Mouse (Mus musculus): ENCODE data around the gene Cys1. TPM values are rescaled to one million over a fixed set of nuclear protein-coding genes. Genes with fewer than 3 reads are reported as not detected.
"Not testable (repeated sequence)": the region's sequence is repeated elsewhere in the genome, so short reads cannot be mapped to it uniquely, and the experiment has no call there.

Gene Cys1
- total and polyA plus RNA-seq, 3 experiments, result not detected

DNA sequence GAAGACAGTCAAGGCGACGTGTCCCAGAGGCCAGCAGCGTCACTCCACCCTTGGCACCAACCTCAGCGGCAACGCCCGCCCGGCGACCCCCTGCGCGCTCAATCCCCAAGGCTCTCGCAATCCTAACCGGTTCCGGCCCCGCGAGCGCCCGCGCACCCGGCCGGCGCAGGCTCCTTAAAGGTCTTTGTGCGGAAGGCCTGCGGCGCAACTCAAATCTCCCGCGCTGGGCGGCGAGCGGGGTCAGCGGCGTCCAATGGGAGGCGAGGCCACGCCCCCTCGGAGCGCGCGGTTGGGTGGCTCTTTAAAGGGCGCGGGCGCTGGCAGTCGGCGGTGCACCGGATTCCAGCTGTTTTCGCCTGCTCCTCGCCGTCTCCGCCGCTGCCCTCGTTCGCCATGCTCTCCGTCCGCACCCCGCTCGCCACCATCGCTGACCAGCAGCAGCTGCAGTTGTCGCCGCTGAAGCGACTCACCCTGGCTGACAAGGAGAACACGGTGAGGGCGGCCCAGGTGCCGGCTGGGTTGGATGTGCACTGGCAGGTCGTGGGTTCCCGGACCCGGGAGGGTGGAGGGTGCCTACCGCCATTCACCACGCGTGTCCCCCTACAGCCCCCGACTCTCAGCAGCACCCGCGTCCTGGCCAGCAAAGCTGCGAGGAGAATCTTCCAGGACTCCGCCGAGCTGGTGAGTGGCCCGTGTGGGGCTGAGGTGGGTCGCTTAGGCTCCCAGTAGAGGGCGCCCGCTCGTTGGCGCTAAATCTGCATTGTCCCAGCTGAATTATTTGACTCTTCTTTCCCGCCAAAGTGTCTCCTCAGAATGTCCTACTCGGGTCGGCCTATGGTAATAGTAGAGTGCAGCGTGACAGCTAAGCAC lies 26.6 kb upstream of the Cys1 start, which contains the start of gene Rrm2:
TSS of gene Rrm2 (plus strand) at position 288 of the 870 bp plus-strand sequence.
- DNase-seq (ENCODE audit: low spot score), result peak; percentile 98
- no peak for TF ChIP-seq TAL1 (conservative IDR thresholded peaks at IDR 0.05; ENCODE audit: low read depth, low read length)
- TF ChIP-seq CTCF (IDR thresholded peaks at IDR 0.05; ENCODE audit: low read depth, low read length), result peak; percentile 80
- Histone ChIP-seq H3K27me3 (ENCODE audit: insufficient read depth, low read length) (no peaks in the 10 kb centered on the region), H3K36me3 (replicated peaks) (peaks cover 58% of the 10 kb centered on the region), H3K9me3 (replicated peaks) (no peaks in the 10 kb centered on the region), H3K4me1 (ENCODE audit: insufficient read depth, low read depth, low read length) (peaks cover 65% of the 10 kb centered on the region), H3K4me3 (ENCODE audit: low read depth, low read length) (peak within 1 kb of the TSS; percentile 91)
- ATAC-seq (ENCODE audit: extremely low read depth, insufficient number of reproducible peaks, low FRiP score, poor library complexity, severe bottlenecking), result peak; percentile 29

DNA sequence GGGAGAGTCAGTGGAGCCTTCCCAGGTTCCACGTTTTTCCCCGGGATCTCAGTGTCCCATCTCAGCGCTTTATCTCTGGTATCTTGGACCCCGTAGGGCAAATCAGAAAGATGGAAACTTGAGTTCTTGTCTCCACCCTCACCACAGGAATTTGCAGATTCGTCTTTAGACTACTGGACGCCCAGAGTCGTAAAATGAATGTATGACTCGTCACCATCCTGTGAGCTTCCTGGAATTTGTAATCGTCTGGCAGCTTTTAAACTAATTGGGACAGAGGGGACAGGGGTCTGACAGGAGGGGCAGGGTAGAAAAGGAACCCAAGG lies 25.8 kb upstream of the Cys1 start:
- Histone ChIP-seq H3K4me3 (ENCODE audit: low read depth, low read length) (peak overlapping the region; percentile 91), H3K27me3 (ENCODE audit: insufficient read depth, low read length) (no peaks in the 10 kb centered on the region), H3K9me3 (replicated peaks) (no peaks in the 10 kb centered on the region), H3K4me1 (ENCODE audit: insufficient read depth, low read depth, low read length) (peaks cover 65% of the 10 kb centered on the region), H3K36me3 (replicated peaks) (peaks cover 58% of the 10 kb centered on the region)
- TF ChIP-seq POLR2AphosphoS5 (IDR thresholded peaks at IDR 0.05; ENCODE audit: insufficient replicate concordance, low read depth, low read length), result 0 out of 2 replicates have a peak, but pooled peaks have one; percentile 14
- TF ChIP-seq CTCF (IDR thresholded peaks at IDR 0.05; ENCODE audit: low read depth, low read length), result no peak
- no peak for TF ChIP-seq GATA1 (IDR thresholded peaks at IDR 0.05; ENCODE audit: borderline replicate concordance, low read length)
- DNase-seq (ENCODE audit: low spot score) (peak; percentile 53), ATAC-seq (ENCODE audit: extremely low read depth, insufficient number of reproducible peaks, low FRiP score, poor library complexity, severe bottlenecking) (no peak)

DNA sequence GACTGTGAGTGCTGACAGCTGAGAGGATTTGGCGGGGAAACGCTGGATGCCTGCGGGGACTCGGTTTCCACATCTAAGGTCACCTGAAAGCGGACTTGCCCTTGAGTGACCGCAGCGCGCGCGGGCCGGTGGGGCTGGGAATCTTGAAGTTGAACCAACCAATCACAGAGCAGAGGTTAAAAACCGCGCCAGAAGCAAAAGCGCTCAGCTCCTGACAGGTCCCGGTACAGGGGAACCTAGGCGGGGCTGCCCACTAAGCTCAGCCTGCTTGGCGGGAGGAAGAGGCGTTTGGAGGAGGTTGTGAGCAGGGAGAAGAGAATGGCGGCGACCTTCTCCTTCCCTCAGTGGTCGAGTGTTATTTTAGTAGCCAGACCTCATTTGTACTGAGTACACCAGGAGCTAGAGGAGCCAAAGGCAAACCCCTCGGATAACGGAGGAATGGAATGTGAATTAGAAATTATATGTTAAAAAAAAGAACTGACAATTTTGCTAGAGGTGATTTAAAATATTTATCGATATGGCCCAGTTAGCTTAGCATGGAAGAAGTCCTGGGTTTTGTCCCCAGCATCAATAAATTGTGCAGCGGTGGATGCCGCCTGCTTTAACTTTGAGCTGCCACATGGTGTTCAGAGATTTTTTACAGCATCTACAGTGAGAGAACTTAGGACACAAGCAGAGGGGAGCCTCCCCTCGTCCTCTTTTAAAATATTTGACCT lies 25.3 kb upstream of the Cys1 start:
- peaks cover 55% of the 10 kb centered on the region for H3K36me3 ChIP-seq (replicated peaks)
- DNase-seq (ENCODE audit: low spot score) (peak; percentile 96), ATAC-seq (ENCODE audit: extremely low read depth, insufficient number of reproducible peaks, low FRiP score, poor library complexity, severe bottlenecking) (peak; percentile 56)
- H3K4me1 ChIP-seq (ENCODE audit: insufficient read depth, low read depth, low read length), result peaks cover 61% of the 10 kb centered on the region
- H3K9me3 ChIP-seq (replicated peaks), result no peaks in the 10 kb centered on the region
- no peak for TF ChIP-seq TAL1 (conservative IDR thresholded peaks at IDR 0.05; ENCODE audit: low read depth, low read length)
- TF ChIP-seq POLR2AphosphoS5 (IDR thresholded peaks at IDR 0.05; ENCODE audit: insufficient replicate concordance, low read depth, low read length), result no peak
- TF ChIP-seq GATA1 (IDR thresholded peaks at IDR 0.05; ENCODE audit: borderline replicate concordance, low read length), result no peak
- TF ChIP-seq GATA2 (IDR thresholded peaks at IDR 0.05; ENCODE audit: borderline replicate concordance, low read depth, low read length), result no peak
- no peak for TF ChIP-seq CTCF (IDR thresholded peaks at IDR 0.05; ENCODE audit: low read depth, low read length)
- peak overlapping the region; percentile 91 for H3K4me3 ChIP-seq (ENCODE audit: low read depth, low read length)
- no peaks in the 10 kb centered on the region for H3K27me3 ChIP-seq (ENCODE audit: insufficient read depth, low read length)

DNA sequence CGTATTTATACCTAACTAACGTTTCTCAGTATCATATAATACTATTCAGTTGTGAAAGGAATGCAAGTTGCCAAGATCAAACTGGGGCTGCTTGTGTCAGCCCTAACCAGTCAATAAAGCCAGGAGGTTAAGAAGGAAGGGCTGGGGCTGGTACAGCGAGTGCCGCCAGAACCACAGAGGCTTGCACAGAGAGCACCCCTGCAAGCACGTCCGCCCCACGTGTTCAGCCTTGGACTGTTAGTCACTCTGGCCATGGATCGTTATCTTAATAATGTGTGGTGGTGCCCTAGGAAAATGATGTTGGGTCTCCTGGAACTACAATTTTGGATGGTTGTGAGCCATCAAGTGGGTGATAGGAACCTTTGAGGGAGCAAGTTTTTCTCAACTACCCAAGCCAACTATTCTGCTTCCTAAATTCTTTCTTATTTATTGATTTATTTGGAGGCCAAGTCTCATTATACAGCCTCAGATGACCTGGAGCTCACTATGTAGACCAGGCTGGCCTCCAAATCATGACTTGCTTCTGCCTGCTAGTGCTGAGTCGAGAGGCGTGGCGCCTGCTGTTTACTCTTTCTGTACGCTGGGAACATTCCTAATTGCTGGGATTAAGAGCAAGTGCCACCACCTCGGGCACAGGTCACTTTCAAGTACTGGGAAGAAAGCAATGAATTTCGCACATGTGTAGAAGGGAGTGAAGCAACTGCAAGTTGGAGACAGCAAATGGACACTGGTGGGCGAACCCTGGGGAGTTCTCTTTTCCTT lies 24.1 kb upstream of the Cys1 start:
- Histone ChIP-seq H3K27me3 (ENCODE audit: insufficient read depth, low read length) (no peaks in the 10 kb centered on the region), H3K4me3 (ENCODE audit: low read depth, low read length) (peak overlapping the region; percentile 61; the same call in 1 of the 2 replicates), H3K9me3 (replicated peaks) (no peaks in the 10 kb centered on the region), H3K36me3 (replicated peaks) (peaks cover 44% of the 10 kb centered on the region), H3K4me1 (ENCODE audit: insufficient read depth, low read depth, low read length) (peaks cover 56% of the 10 kb centered on the region)
- DNase-seq (ENCODE audit: low spot score) (peak; percentile 72), ATAC-seq (ENCODE audit: extremely low read depth, insufficient number of reproducible peaks, low FRiP score, poor library complexity, severe bottlenecking) (peak; percentile 43)
- TF ChIP-seq CTCF (IDR thresholded peaks at IDR 0.05; ENCODE audit: low read depth, low read length) (no peak), GATA2 (IDR thresholded peaks at IDR 0.05; ENCODE audit: borderline replicate concordance, low read depth, low read length) (no peak), POLR2AphosphoS5 (IDR thresholded peaks at IDR 0.05; ENCODE audit: insufficient replicate concordance, low read depth, low read length) (no peak), GATA1 (IDR thresholded peaks at IDR 0.05; ENCODE audit: borderline replicate concordance, low read length) (no peak)

DNA sequence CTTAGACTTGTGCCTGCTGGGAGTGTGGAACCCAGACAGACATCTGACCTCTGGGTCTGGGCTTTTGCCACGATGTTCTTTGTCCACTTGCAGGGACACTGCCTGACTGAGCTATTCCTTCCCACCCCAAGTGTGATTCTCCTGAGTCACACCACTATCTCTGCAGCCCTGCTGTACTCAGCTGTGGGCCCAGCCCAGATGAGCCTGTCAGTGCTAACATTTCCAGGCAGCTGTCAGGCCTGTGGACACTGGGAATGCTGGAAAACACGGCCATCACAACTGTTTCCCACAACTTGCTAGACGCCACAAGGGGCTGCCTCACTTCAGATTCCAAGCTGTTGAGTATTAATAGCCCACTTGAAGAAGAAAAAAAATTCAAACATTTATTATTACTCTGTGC lies 21.4 kb upstream of the Cys1 start:
- DNase-seq (ENCODE audit: low spot score) (no peak), ATAC-seq (ENCODE audit: extremely low read depth, insufficient number of reproducible peaks, low FRiP score, poor library complexity, severe bottlenecking) (no peak)
- H3K4me1 ChIP-seq (ENCODE audit: insufficient read depth, low read depth, low read length), result peaks cover 52% of the 10 kb centered on the region
- peaks cover 3% of the 10 kb centered on the region; the same call in 1 of the 2 replicates for H3K27me3 ChIP-seq (ENCODE audit: insufficient read depth, low read length)
- TF ChIP-seq GATA1 (IDR thresholded peaks at IDR 0.05; ENCODE audit: borderline replicate concordance, low read length) (no peak), POLR2AphosphoS5 (IDR thresholded peaks at IDR 0.05; ENCODE audit: insufficient replicate concordance, low read depth, low read length) (no peak), GATA2 (IDR thresholded peaks at IDR 0.05; ENCODE audit: borderline replicate concordance, low read depth, low read length) (no peak), TAL1 (conservative IDR thresholded peaks at IDR 0.05; ENCODE audit: low read depth, low read length) (no peak)
- no peaks in the 10 kb centered on the region for H3K9me3 ChIP-seq (replicated peaks)
- H3K4me3 ChIP-seq (ENCODE audit: low read depth, low read length), result no peak overlapping the region
- peaks cover 24% of the 10 kb centered on the region for H3K36me3 ChIP-seq (replicated peaks)

DNA sequence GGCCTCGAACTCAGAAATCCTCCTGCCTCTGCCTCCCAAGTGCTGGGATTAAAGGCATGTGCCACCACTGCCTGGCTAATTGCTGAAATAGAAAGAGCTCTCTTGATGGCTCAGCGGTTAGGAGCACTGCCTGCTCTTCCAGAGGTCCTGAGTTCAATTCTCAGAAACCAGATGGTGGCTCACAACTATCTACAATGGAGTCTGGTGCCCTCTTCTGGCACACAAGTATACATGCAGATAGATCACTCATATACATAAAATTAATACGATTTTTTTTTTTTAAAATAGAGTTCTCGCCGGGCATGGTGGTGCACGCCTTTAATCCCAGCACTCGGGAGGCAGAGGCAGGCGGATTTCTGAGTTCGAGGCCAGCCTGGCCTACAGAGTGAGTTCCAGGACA lies 20.0 kb upstream of the Cys1 start:
- not testable (repeated sequence) for DNase-seq (ENCODE audit: low spot score); H3K27me3 ChIP-seq (ENCODE audit: insufficient read depth, low read length); H3K4me3 ChIP-seq (ENCODE audit: low read depth, low read length); ATAC-seq (ENCODE audit: extremely low read depth, insufficient number of reproducible peaks, low FRiP score, poor library complexity, severe bottlenecking); H3K9me3 ChIP-seq (replicated peaks)
- H3K36me3 ChIP-seq (replicated peaks), result peaks cover 24% of the 10 kb centered on the region
- H3K4me1 ChIP-seq (ENCODE audit: insufficient read depth, low read depth, low read length), result peaks cover 62% of the 10 kb centered on the region

Measured in G1E (cell line).